Mouse (Mus musculus): Measurements from ENCODE around the gene F8a. TPM values are rescaled to one million over a fixed set of nuclear protein-coding genes. Genes with fewer than 3 reads are reported as not detected.
"Not testable (repeated sequence)": the region's sequence is repeated elsewhere in the genome, so short reads cannot be mapped to it uniquely, and the experiment has no call there.

The F8a gene
- polyA plus RNA-seq (2015; fragmentation: Nextera tagmentation; extraction: Ambion mirVana): 34.6 and 35.7 TPM in 2 replicates

DNA sequence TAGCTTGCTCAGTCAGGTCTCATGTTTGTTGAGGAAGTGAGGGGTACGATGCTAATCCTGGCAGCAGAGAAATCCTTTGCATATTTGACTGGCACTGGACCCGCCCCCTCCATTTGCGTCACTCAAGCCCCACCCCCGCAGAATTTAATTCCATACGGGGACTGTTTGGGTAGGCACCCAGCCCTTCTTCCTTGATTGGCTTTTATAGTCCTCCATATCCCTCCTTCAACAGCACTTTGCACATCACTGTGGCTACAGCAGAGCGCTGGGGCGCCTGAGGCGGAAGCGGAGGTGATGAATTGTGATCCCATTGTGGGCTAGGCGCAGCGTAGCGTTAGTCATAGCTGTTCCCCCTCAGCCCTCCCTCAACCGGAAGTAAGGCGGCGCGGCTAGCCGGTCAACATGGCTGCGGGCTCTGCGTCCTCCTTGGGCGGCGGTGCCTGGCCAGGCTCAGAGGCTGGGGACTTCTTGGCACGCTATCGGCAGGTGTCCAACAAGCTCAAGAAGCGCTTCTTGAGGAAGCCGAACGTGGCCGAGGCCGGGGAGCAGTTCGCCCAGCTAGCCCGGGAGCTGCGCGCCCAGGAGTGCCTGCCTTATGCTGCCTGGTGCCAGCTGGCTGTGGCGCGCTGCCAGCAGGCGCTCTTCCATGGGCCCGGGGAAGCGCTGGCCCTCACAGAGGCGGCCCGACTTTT is at the start of gene F8a:
TSS of gene F8a (plus strand) at position 378 of the 692 bp plus-strand sequence.
- WGBS: 26% methylated on average over 38 of the region's 39 CpGs
- peak; percentile 98 for ATAC-seq (ENCODE audit: low FRiP score, low read depth)

DNA sequence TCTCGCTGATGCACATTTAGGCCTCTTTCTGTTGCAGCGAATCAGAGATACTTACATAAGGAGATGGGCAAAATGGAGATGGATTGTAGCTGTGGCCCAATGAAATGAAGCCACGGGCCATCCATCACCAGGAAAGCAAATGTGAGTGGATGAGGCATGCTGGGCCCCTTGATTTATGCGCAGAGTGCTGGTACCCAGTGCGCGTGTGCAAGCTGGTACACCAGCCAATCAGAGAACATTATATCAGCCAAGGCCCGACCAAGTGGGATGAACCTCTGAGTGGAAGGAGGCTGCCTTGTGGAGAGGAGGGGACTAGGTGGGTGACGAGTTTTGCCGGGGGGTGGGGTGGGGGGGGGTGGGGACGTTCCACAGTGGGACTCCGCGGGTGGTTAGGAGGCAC is 36.2 kb upstream of the F8a start, which contains the start of gene Xlr3b:
TSS of gene Xlr3b (plus strand) at position 274 of the 400 bp plus-strand sequence.
- H3K9me3 ChIP-seq; H3K4me1 ChIP-seq (replicated peaks); H3K27me3 ChIP-seq; H3K9ac ChIP-seq; H3K4me2 ChIP-seq; H3K4me3 ChIP-seq; H3K36me3 ChIP-seq; H3K27ac ChIP-seq (replicated peaks): not testable (repeated sequence)
- peak; percentile 61; the same call in 1 of the 2 replicates for ATAC-seq (ENCODE audit: low FRiP score, low read depth)
- 80% methylated on average over 12 of the region's 12 CpGs for WGBS

More for the DNA sequence above, at the start of gene F8a:
- peak within 1 kb of the TSS; percentile 66 for H3K4me3 ChIP-seq
- peak within 1 kb of the TSS; percentile 66 for H3K9ac ChIP-seq
- H3K4me1 ChIP-seq (replicated peaks): 0 out of 2 replicates have a peak, but pooled peaks cover 6% of the 10 kb centered on the region
- no peaks in the 10 kb centered on the region for H3K36me3 ChIP-seq
- H3K27me3 ChIP-seq: no peaks in the 10 kb centered on the region
- H3K27ac ChIP-seq (replicated peaks): peak within 1 kb of the TSS; percentile 95
- H3K4me2 ChIP-seq: peak within 1 kb of the TSS; percentile 63
- no peaks in the 10 kb centered on the region for H3K9me3 ChIP-seq

DNA sequence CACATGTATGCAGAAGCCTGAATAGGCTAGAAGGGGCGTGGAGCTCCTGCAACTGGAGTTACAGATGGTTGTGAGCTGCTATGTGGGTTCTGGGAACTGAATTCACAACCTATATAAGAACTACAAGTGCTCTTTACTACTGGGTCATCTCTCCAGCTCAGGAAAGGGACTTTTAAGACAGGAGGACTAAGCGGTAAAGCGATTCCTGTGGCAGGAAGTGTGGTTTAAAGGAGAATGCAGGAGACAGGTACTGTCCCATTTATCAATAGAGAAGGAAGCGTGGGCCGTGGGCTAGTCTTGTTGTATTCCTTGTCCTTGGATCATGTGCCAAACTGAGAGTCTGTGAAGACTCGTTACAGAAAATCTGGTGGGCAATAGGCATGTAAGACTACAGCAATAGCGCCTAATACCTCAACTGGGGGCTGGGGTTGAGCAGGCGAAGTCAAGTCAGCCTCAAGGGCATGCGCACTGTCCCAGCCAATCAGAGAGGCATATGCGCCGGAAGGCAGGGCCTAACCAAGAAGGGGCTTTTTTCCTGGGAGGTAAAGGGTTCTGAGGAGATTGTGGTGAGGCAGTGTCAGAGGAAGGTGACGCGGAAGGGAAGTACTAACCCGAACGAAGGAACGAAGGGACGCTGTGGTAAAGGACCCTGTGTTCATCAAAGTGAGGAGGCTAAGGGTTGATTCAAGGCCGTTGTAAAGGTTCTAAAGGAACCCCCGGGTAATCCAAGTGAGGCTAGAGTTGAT is 14.1 kb upstream of the F8a start, which contains the start of gene Xlr4b:
TSS of gene Xlr4b (plus strand) at position 515 of the 746 bp plus-strand sequence.
- H3K27ac ChIP-seq (replicated peaks); H3K4me1 ChIP-seq (replicated peaks); H3K36me3 ChIP-seq; H3K9ac ChIP-seq; H3K4me2 ChIP-seq; ATAC-seq (ENCODE audit: low FRiP score, low read depth); H3K27me3 ChIP-seq; H3K4me3 ChIP-seq; H3K9me3 ChIP-seq: not testable (repeated sequence)
- WGBS: 81% methylated on average over 15 of the region's 19 CpGs

DNA sequence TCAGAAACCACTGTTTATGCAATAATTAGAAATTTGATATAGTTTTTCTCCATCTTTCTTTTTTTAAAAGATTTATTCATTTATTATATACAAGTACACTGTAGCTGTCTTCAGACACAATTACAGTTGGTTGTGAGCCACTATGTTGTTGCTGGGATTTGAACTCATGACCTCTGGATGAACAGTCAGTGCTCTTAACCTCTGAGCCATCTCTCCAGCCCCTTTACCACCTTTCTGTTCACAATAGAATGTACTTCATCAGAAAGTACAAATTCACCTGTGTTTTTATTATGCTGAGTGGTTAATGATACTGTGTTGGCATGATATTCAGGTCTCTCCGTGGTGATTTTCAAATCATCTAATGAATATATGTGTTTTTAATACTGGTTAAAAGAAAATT is 2.7 kb upstream of the F8a start:
- Histone ChIP-seq H3K9me3 (no peaks in the 10 kb centered on the region), H3K36me3 (no peaks in the 10 kb centered on the region), H3K4me1 (replicated peaks) (0 out of 2 replicates have a peak, but pooled peaks cover under 1% of the 10 kb centered on the region), H3K9ac (no peak overlapping the region), H3K27me3 (no peaks in the 10 kb centered on the region), H3K27ac (replicated peaks) (no peak overlapping the region), H3K4me2 (no peak overlapping the region), H3K4me3 (no peak overlapping the region)
- ATAC-seq (ENCODE audit: low FRiP score, low read depth): no peak
- WGBS: 42% methylated on average over 1 of the region's 1 CpGs

DNA sequence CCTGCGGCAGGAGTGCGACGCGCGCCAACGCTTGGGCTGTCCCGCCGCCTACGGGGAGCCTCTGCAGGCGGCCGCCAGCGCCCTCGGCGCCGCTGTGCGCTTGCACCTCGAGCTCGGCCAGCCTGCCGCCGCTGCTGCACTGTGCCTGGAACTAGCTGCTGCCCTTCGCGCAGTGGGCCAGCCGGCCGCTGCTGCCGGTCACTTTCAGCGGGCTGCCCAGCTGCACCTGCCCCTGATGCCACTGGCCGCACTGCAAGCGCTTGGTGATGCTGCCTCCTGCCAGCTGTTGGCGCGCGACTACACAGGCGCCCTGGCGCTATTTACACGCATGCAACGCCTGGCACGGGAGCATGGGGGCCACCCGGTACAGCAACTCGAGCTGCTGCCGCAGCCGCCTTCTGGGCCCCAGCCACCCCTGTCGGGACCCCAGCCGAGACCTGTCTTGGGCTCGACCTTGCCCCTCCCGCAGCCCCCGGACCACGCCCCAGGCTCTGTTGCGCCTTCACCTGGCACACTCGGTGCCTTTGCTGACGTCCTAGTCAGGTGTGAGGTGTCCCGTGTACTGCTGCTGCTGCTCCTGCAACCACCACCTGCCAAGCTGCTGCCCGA is 619 bp downstream of the F8a start:
- Histone ChIP-seq H3K27me3 (no peaks in the 10 kb centered on the region), H3K9ac (peak overlapping the region; percentile 66), H3K27ac (replicated peaks) (peak overlapping the region; percentile 95), H3K4me3 (peak overlapping the region; percentile 66), H3K4me2 (peak overlapping the region; percentile 63), H3K9me3 (no peaks in the 10 kb centered on the region), H3K36me3 (no peaks in the 10 kb centered on the region), H3K4me1 (replicated peaks) (0 out of 2 replicates have a peak, but pooled peaks cover 6% of the 10 kb centered on the region)
- peak; percentile 76 for ATAC-seq (ENCODE audit: low FRiP score, low read depth)
- WGBS: 24% methylated on average over 51 of the region's 51 CpGs

DNA sequence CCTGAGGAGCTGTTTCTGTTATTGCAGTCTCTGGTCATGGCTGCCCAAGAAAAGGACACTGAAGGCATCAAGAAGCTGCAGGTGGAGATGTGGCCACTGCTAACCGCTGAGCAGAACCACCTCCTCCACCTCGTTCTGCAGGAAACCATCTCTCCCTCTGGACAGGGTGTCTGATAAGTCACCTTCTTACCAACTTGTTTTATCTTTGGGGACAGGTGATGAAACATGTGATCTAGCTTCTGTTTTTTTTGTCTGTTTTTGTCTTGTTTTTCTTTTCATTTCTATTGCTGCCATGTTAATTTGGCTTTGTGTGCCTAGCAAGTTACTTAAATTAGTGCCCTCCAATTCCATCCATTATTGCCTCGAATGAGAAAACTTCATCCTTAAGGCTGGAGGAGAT is 1.2 kb downstream of the F8a start:
- Histone ChIP-seq H3K4me2 (peak overlapping the region; percentile 63), H3K36me3 (no peaks in the 10 kb centered on the region), H3K4me3 (peak overlapping the region; percentile 66), H3K27ac (replicated peaks) (peak overlapping the region; percentile 95), H3K27me3 (no peaks in the 10 kb centered on the region), H3K9ac (peak overlapping the region; percentile 66), H3K9me3 (no peaks in the 10 kb centered on the region), H3K4me1 (replicated peaks) (0 out of 2 replicates have a peak, but pooled peaks cover 6% of the 10 kb centered on the region)
- no peak for ATAC-seq (ENCODE audit: low FRiP score, low read depth)
- 37% methylated on average over 3 of the region's 3 CpGs for WGBS

DNA sequence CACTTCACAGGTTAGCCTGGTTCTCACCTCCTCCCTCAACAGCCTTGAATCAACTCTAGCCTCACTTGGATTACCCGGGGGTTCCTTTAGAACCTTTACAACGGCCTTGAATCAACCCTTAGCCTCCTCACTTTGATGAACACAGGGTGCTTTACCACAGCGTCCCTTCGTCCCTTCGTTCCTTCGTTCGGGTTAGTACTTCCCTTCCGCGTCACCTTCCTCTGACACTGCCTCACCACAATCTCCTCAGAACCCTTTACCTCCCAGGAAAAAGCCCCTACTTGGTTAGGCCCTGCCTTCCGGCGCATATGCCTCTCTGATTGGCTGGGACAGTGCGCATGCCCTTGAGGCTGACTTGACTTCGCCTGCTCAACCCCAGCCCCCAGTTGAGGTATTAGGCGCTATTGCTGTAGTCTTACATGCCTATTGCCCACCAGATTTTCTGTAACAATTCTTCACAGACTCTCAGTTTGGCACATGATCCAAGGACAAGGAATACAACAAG is 14.8 kb downstream of the F8a start, which contains the start of gene Xlr4c:
TSS of gene Xlr4c (minus strand) at position 310 of the 505 bp plus-strand sequence.
- H3K4me3 ChIP-seq; H3K4me1 ChIP-seq (replicated peaks); H3K4me2 ChIP-seq; ATAC-seq (ENCODE audit: low FRiP score, low read depth); H3K9me3 ChIP-seq; H3K27me3 ChIP-seq; H3K36me3 ChIP-seq; H3K9ac ChIP-seq; H3K27ac ChIP-seq (replicated peaks): not testable (repeated sequence)
- WGBS: 88% methylated on average over 14 of the region's 14 CpGs

DNA sequence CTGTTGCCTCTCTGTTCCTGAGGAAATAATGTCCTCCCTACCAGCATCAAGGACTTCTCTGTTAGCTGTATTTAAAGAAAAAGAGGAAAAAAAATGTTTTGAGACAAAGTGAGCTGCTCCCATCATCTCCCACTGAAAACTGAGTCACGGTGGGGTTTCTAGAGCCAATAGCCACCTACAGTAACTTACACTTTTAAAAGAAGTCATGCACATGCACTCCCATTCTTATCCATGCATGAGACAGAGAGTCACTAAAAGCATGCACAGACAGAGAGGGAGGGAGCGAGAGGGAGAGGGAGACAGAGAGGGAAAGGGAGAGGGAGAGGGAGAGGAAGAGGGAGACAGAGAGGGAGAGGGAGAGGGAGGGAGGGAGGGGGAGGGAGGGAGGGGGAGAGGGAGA is 34.3 kb downstream of the F8a start:
- not testable (repeated sequence) for H3K4me3 ChIP-seq; H3K4me1 ChIP-seq (replicated peaks); H3K9me3 ChIP-seq; H3K27me3 ChIP-seq; H3K36me3 ChIP-seq; H3K4me2 ChIP-seq; ATAC-seq (ENCODE audit: low FRiP score, low read depth); H3K27ac ChIP-seq (replicated peaks); H3K9ac ChIP-seq
- 83% methylated on average over 1 of the region's 2 CpGs for WGBS

DNA sequence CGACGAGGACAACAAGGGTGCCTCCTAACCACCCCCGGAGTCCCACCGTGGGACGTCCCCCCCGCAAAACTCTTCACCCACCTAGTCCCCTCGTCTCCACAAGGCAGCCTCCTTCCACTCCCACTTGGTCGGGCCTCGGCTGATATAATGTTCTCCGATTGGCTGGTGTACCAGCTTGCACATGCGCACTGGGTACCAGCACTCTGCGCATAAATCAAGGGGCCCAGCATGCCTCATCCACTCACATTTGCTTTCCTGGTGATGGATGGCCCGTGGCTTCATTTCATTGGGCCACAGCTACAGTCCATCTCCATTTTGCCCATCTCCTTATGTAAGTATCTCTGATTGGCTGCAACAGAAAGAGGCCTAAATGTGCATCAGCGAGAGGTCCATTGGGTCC is 37.2 kb downstream of the F8a start, which contains the start of gene Xlr3c:
TSS of gene Xlr3c (minus strand) at position 121 of the 400 bp plus-strand sequence.
- not testable (repeated sequence) for H3K27me3 ChIP-seq; H3K27ac ChIP-seq (replicated peaks); H3K4me2 ChIP-seq; H3K9me3 ChIP-seq; H3K9ac ChIP-seq; H3K4me3 ChIP-seq; H3K4me1 ChIP-seq (replicated peaks); ATAC-seq (ENCODE audit: low FRiP score, low read depth); H3K36me3 ChIP-seq
- 88% methylated on average over 14 of the region's 14 CpGs for WGBS
